Mouse (Mus musculus) CH12.LX (cell line): ENCODE data around the gene Trmt61a. TPM values are rescaled to one million over a fixed set of nuclear protein-coding genes. Genes with fewer than 3 reads are reported as not detected.

Experiments used
- DNase-seq: peaks from one replicate; pipeline ENCODE4 v3.0.0-alpha.2; 2013; ENCODE audit errors: extremely low read depth
- H3K27ac ChIP-seq: 2 replicates; pipeline ENCODE4 v1.5.1; 2012; ENCODE audit warnings: low read depth, mild to moderate bottlenecking, control low read depth, moderate library complexity; ENCODE audit not compliant: insufficient read depth
- H3K27me3 ChIP-seq: replicated peaks from 2 replicates; pipeline ENCODE3; 2012; ENCODE audit warnings: inconsistent platforms
- H3K36me3 ChIP-seq, 2 experiments: replicated peaks in 1 of 2; 2 replicates each; pipeline versions ENCODE3 to v1.6.1; 2012; ENCODE audit warnings: inconsistent platforms in 1 of 2, low read length in 1 of 2, mild to moderate bottlenecking in 1 of 2, mixed read lengths in 1 of 2, moderate library complexity in 1 of 2; ENCODE audit not compliant: control insufficient read depth in 1 of 2, insufficient read depth in 1 of 2
- H3K4me1 ChIP-seq, 2 experiments: 2 replicates each; pipeline ENCODE4 v1.6.1; 2012; ENCODE audit warnings: inconsistent platforms in 1 of 2, moderate library complexity in 1 of 2; ENCODE audit not compliant: insufficient read depth in 2 of 2, control insufficient read depth in 1 of 2
- H3K4me2 ChIP-seq: 2 replicates; pipeline ENCODE4 v1.6.1; 2012; ENCODE audit warnings: low read depth, mild to moderate bottlenecking, control low read depth; ENCODE audit not compliant: poor library complexity, insufficient read depth, severe bottlenecking
- H3K4me3 ChIP-seq, 3 experiments: fragments of 150-350 bp in 1 of 3; sonication (generic) in 1 of 3; replicated peaks in 1 of 3; 2 replicates each; pipeline versions ENCODE3 to v1.5.1; 2011 to 2012; ENCODE audit warnings: low read depth in 2 of 3, low read length in 2 of 3, mild to moderate bottlenecking in 2 of 3, moderate library complexity in 2 of 3, control low read depth in 1 of 3, improper control_type of control experiment in 1 of 3, inconsistent platforms in 1 of 3, mixed read lengths in 1 of 3; ENCODE audit not compliant: poor library complexity in 1 of 3
- H3K79me2 ChIP-seq: replicated peaks from 2 replicates; pipeline ENCODE4 v1.6.1; 2012; ENCODE audit warnings: mild to moderate bottlenecking, moderate library complexity; ENCODE audit not compliant: control insufficient read depth, poor library complexity, insufficient read depth, severe bottlenecking; ENCODE audit errors: extremely low read depth
- H3K9ac ChIP-seq: 2 replicates; pipeline ENCODE4 v1.6.1; 2012; ENCODE audit warnings: low read depth, mild to moderate bottlenecking, control low read depth, moderate library complexity; ENCODE audit not compliant: insufficient read depth
- H3K9me3 ChIP-seq: replicated peaks from 2 replicates; pipeline ENCODE3; 2012; ENCODE audit warnings: low read length, inconsistent platforms, mixed read lengths
- CHD2 ChIP-seq: IDR thresholded peaks from 2 replicates; pipeline ENCODE4 v1.6.1; 2011; ENCODE audit warnings: low read length, improper control_type of control experiment
- CTCF ChIP-seq, 2 experiments: IDR thresholded peaks in 1 of 2; conservative IDR thresholded peaks in 1 of 2; 2 replicates each; pipeline ENCODE4 v1.5.1; 2011 to 2012; ENCODE audit warnings: low read depth in 2 of 2, low read length in 2 of 2, improper control_type of control experiment in 1 of 2, inconsistent platforms in 1 of 2, mild to moderate bottlenecking in 1 of 2, moderate library complexity in 1 of 2
- ELF1 ChIP-seq: IDR thresholded peaks from 2 replicates; pipeline ENCODE4 v1.6.1; 2014; ENCODE audit warnings: low read depth, mild to moderate bottlenecking, inconsistent platforms, low read length, improper control_type of control experiment
- EP300 ChIP-seq: IDR thresholded peaks from 2 replicates; pipeline ENCODE4 v1.6.1; 2011; ENCODE audit warnings: low read length, improper control_type of control experiment
- GABPA ChIP-seq: IDR thresholded peaks from 2 replicates; pipeline ENCODE4 v1.6.1; 2012; ENCODE audit warnings: low read depth, low read length, improper control_type of control experiment, inconsistent platforms; ENCODE audit not compliant: insufficient replicate concordance
- IRF4 ChIP-seq: IDR thresholded peaks from 2 replicates; pipeline ENCODE4 v1.6.1; 2014; ENCODE audit warnings: low read depth, mild to moderate bottlenecking, inconsistent platforms, low read length, improper control_type of control experiment
- JUN ChIP-seq: IDR thresholded peaks from 2 replicates; pipeline ENCODE4 v1.6.1; 2011; ENCODE audit warnings: low read depth, mild to moderate bottlenecking, low read length, improper control_type of control experiment, moderate library complexity; ENCODE audit not compliant: insufficient read depth
- KAT2A ChIP-seq: IDR thresholded peaks from 2 replicates; pipeline ENCODE4 v1.6.1; 2012; ENCODE audit warnings: low read length, improper control_type of control experiment, inconsistent platforms; ENCODE audit not compliant: insufficient replicate concordance
- MXI1 ChIP-seq: IDR thresholded peaks from 2 replicates; pipeline ENCODE4 v1.6.1; 2011; ENCODE audit warnings: mild to moderate bottlenecking, low read depth, low read length, improper control_type of control experiment
- MYC ChIP-seq: IDR thresholded peaks from 2 replicates; pipeline ENCODE4 v1.6.1; 2011; ENCODE audit warnings: low read depth, mild to moderate bottlenecking, improper control_type of control experiment, low read length
- NELFE ChIP-seq: IDR thresholded peaks from 2 replicates; pipeline ENCODE4 v1.6.1; 2011; ENCODE audit warnings: low read depth, low read length, improper control_type of control experiment
- PAX5 ChIP-seq: IDR thresholded peaks from 2 replicates; pipeline ENCODE4 v1.6.1; 2012; ENCODE audit warnings: low read length, inconsistent platforms, mixed read lengths
- RAD21 ChIP-seq: IDR thresholded peaks from 2 replicates; pipeline ENCODE4 v1.6.1; 2011; ENCODE audit warnings: low read depth, mild to moderate bottlenecking, low read length, improper control_type of control experiment, moderate library complexity
- USF1 ChIP-seq: IDR thresholded peaks from 2 replicates; pipeline ENCODE4 v1.6.1; 2014; ENCODE audit warnings: low read depth, mild to moderate bottlenecking, inconsistent platforms, low read length, improper control_type of control experiment
- USF2 ChIP-seq: conservative IDR thresholded peaks from 2 replicates; pipeline ENCODE4 v1.6.1; 2011; ENCODE audit warnings: low read depth, low read length, improper control_type of control experiment
- ZMIZ1 ChIP-seq: IDR thresholded peaks from 2 replicates; pipeline ENCODE4 v1.6.1; 2012; ENCODE audit warnings: low read depth, mild to moderate bottlenecking, inconsistent platforms, low read length, improper control_type of control experiment
- dilution Hi-C: fragments of 300-500 bp; cut with MboI; formaldehyde crosslinking; loops from 2 replicates; pipeline ENCODE4 v1.14.3; 2020; ENCODE audit warnings: low sequenced_read_pairs; ENCODE audit not compliant: extremely low pct_unique_long_range_greater_than_20kb, extremely low pct_ligation_motif_present
- in situ Hi-C: fragments of 300-500 bp; cut with MboI; formaldehyde crosslinking; loops from 3 replicates; pipeline ENCODE4 v1.14.3; 2019; ENCODE audit warnings: low sequenced_read_pairs, low pct_ligation_motif_present, low pct_unique_long_range_greater_than_20kb, mixed read lengths
- polyA plus RNA-seq: library from polyadenylated mRNA; unstranded; fragments of >175 nt; gene quantifications from 2 replicates; pipeline ENCODE4 v1.2.1, GENCODE M21; 2012; ENCODE audit warnings: low read depth; ENCODE audit not compliant: insufficient read length
- total RNA-seq, 2 experiments: library from RNA; depleted of rRNA; stranded (reverse); fragments of 300-350 nt in 1 of 2; fragments of >200 nt in 1 of 2; gene quantifications; 2 replicates each; pipeline ENCODE4 v1.2.3; 2012 to 2014

The Trmt61a gene
- total and polyA plus RNA-seq, 3 experiments: 21.8 to 37.4 (median 34.1) TPM

- dilution Hi-C loops (no loop called here), in situ Hi-C loops (no loop called here)
- TF ChIP-seq CHD2: no peak
- TF ChIP-seq ZMIZ1: no peak
- TF ChIP-seq EP300: no peak
- TF ChIP-seq NELFE: no peak
- TF ChIP-seq RAD21: no peak
- TF ChIP-seq JUN: no peak
- no peak for TF ChIP-seq USF2
- TF ChIP-seq IRF4: no peak
- no peak for TF ChIP-seq USF1
- TF ChIP-seq ELF1: no peak
- no peak for TF ChIP-seq KAT2A
- TF ChIP-seq MYC: no peak
- TF ChIP-seq GABPA: no peak
- Histone ChIP-seq H3K36me3 (peaks cover 0 to 7% of the 10 kb centered on the region in 2 experiments), H3K27ac (no peak overlapping the region), H3K4me3 (no peak overlapping the region), H3K9ac (no peak overlapping the region), H3K9me3 (peaks cover 11% of the 10 kb centered on the region), H3K4me1 (peaks cover 8 to 38% of the 10 kb centered on the region in 2 experiments), H3K4me2 (no peak overlapping the region), H3K79me2 (no peaks in the 10 kb centered on the region), H3K27me3 (no peaks in the 10 kb centered on the region)
- DNase-seq: no peak
Observed at GRCm38 (mm10) chr12:111669961-111670360, 7.9 kb upstream of the Trmt61a start.

- Histone ChIP-seq H3K79me2 (no peaks in the 10 kb centered on the region), H3K4me2 (no peak overlapping the region), H3K4me1 (peaks cover 11 to 43% of the 10 kb centered on the region in 2 experiments), H3K9me3 (peaks cover 11% of the 10 kb centered on the region), H3K9ac (no peak overlapping the region), H3K27ac (no peak overlapping the region), H3K4me3 (no peak overlapping the region), H3K36me3 (peaks cover 0 to 2% of the 10 kb centered on the region in 2 experiments), H3K27me3 (no peaks in the 10 kb centered on the region)
- in situ Hi-C loops: no loop called here
- TF ChIP-seq PAX5 (no peak), CHD2 (no peak), MXI1 (no peak), CTCF (conservative IDR thresholded peaks at IDR 0.05 in 1 of 2, IDR thresholded peaks at IDR 0.05 in 1 of 2; ENCODE audit: low read depth in 2 of 2, low read length in 2 of 2) (no peak)
- dilution Hi-C loops: no loop called here
- no peak for DNase-seq
Observed at GRCm38 (mm10) chr12:111670371-111670971, 7.4 kb upstream of the Trmt61a start.
